Mouse (Mus musculus): ENCODE data around the gene Lst1. TPM values are rescaled to one million over a fixed set of nuclear protein-coding genes. Genes with fewer than 3 reads are reported as not detected.
"Not testable (repeated sequence)": the region's sequence is repeated elsewhere in the genome, so short reads cannot be mapped to it uniquely, and the experiment has no call there.

Lst1 gene
- 763 to 1,006 TPM (median 964 TPM) in 3 replicates for total RNA-seq (2017)

- ATAC-seq (replicated peaks; ENCODE audit: insufficient number of reproducible peaks, low FRiP score, low TSS enrichment, poor library complexity, severe bottlenecking): peak; percentile 54
Observed at GRCm38 (mm10) chr17:35187959-35188610, at the start of gene Lst1. TSS of gene Lst1 (minus strand) at chr17:35188439.

- no peak for ATAC-seq (replicated peaks; ENCODE audit: insufficient number of reproducible peaks, low FRiP score, low TSS enrichment, poor library complexity, severe bottlenecking)
Observed at GRCm38 (mm10) chr17:35237504-35237903, 49.3 kb upstream of the Lst1 start.

- ATAC-seq (replicated peaks; ENCODE audit: insufficient number of reproducible peaks, low FRiP score, low TSS enrichment, poor library complexity, severe bottlenecking): no peak
Observed at GRCm38 (mm10) chr17:35236996-35237395, 48.8 kb upstream of the Lst1 start.

- ATAC-seq (replicated peaks; ENCODE audit: insufficient number of reproducible peaks, low FRiP score, low TSS enrichment, poor library complexity, severe bottlenecking): peak; percentile 56
Observed at GRCm38 (mm10) chr17:35236390-35236746, 48.1 kb upstream of the Lst1 start.

- peak; percentile 66 for ATAC-seq (replicated peaks; ENCODE audit: insufficient number of reproducible peaks, low FRiP score, low TSS enrichment, poor library complexity, severe bottlenecking)
Observed at GRCm38 (mm10) chr17:35235614-35236389, 47.6 kb upstream of the Lst1 start, which contains the start of gene Nfkbil1. TSS of gene Nfkbil1 (minus strand) at chr17:35235792.

- ATAC-seq (replicated peaks; ENCODE audit: insufficient number of reproducible peaks, low FRiP score, low TSS enrichment, poor library complexity, severe bottlenecking): no peak
Observed at GRCm38 (mm10) chr17:35234903-35235302, 46.7 kb upstream of the Lst1 start.

- ATAC-seq (replicated peaks; ENCODE audit: insufficient number of reproducible peaks, low FRiP score, low TSS enrichment, poor library complexity, severe bottlenecking): not testable (repeated sequence)
Observed at GRCm38 (mm10) chr17:35234090-35234489, 45.9 kb upstream of the Lst1 start.

GRCm38 (mm10) chr17:35233114-35233980 lies 45.1 kb upstream of the Lst1 start, which contains the start of gene Atp6v1g2:
TSS of gene Atp6v1g2 (plus strand) at chr17:35233660.
- no peak for ATAC-seq (replicated peaks; ENCODE audit: insufficient number of reproducible peaks, low FRiP score, low TSS enrichment, poor library complexity, severe bottlenecking)

GRCm38 (mm10) chr17:35232659-35233058 lies 44.4 kb upstream of the Lst1 start:
- ATAC-seq (replicated peaks; ENCODE audit: insufficient number of reproducible peaks, low FRiP score, low TSS enrichment, poor library complexity, severe bottlenecking): no peak

GRCm38 (mm10) chr17:35232043-35232442 lies 43.8 kb upstream of the Lst1 start:
- peak; percentile 33; the same call in 1 of the 2 replicates for ATAC-seq (replicated peaks; ENCODE audit: insufficient number of reproducible peaks, low FRiP score, low TSS enrichment, poor library complexity, severe bottlenecking)

- ATAC-seq (replicated peaks; ENCODE audit: insufficient number of reproducible peaks, low FRiP score, low TSS enrichment, poor library complexity, severe bottlenecking): peak; percentile 51
Observed at GRCm38 (mm10) chr17:35231022-35231421, 42.8 kb upstream of the Lst1 start.

- no peak for ATAC-seq (replicated peaks; ENCODE audit: insufficient number of reproducible peaks, low FRiP score, low TSS enrichment, poor library complexity, severe bottlenecking)
Observed at GRCm38 (mm10) chr17:35226561-35227046, 38.4 kb upstream of the Lst1 start.

GRCm38 (mm10) chr17:35225456-35225855 lies 37.2 kb upstream of the Lst1 start:
- ATAC-seq (replicated peaks; ENCODE audit: insufficient number of reproducible peaks, low FRiP score, low TSS enrichment, poor library complexity, severe bottlenecking): no peak

- ATAC-seq (replicated peaks; ENCODE audit: insufficient number of reproducible peaks, low FRiP score, low TSS enrichment, poor library complexity, severe bottlenecking): no peak
Observed at GRCm38 (mm10) chr17:35224641-35225040, 36.4 kb upstream of the Lst1 start.

- ATAC-seq (replicated peaks; ENCODE audit: insufficient number of reproducible peaks, low FRiP score, low TSS enrichment, poor library complexity, severe bottlenecking): peak; percentile 40; the same call in 1 of the 2 replicates
Observed at GRCm38 (mm10) chr17:35222299-35222698, 34.1 kb upstream of the Lst1 start.

GRCm38 (mm10) chr17:35220156-35220952 lies 32.1 kb upstream of the Lst1 start, which contains the start of gene Gm16181:
TSS of gene Gm16181 (plus strand) at chr17:35220834.
- ATAC-seq (replicated peaks; ENCODE audit: insufficient number of reproducible peaks, low FRiP score, low TSS enrichment, poor library complexity, severe bottlenecking): no peak

- peak; percentile 72 for ATAC-seq (replicated peaks; ENCODE audit: insufficient number of reproducible peaks, low FRiP score, low TSS enrichment, poor library complexity, severe bottlenecking)
Observed at GRCm38 (mm10) chr17:35219601-35220041, 31.4 kb upstream of the Lst1 start.

Measured in monocyte, adult 5-6 weeks (primary cell).